Mouse (Mus musculus): ENCODE results near the gene Zfp184. TPM values are rescaled to one million over a fixed set of nuclear protein-coding genes. Genes with fewer than 3 reads are reported as not detected.

Gene Zfp184
- polyA plus RNA-seq, 1 experiment from 2014 or later, result 23.2 TPM

DNA sequence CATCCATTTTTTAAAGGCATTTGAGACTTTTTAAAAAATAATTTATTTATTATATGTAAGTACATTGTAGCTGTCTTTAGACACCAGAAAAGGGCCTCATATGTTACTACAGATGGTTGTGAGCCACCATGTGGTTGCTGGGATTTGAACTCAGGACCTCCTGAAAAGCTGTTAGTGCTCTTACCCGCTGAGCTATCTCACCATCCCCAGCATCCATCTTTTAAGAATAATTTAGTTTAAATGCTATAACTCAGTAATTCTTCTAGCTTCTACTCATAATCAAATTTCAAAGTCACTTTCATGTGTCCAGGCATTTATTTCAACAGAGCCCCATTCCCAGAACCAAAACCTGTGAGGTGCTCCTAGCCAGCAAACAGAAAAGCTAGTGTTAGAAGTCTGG lies 1.2 kb upstream of the Zfp184 start:
- 80% methylated on average over 1 of the region's 1 CpGs for WGBS
- Histone ChIP-seq H3K27ac (no peak overlapping the region), H3K4me2 (no peak overlapping the region), H3K27me3 (no peaks in the 10 kb centered on the region), H3K9me3 (no peaks in the 10 kb centered on the region), H3K4me1 (replicated peaks) (peaks cover 13% of the 10 kb centered on the region), H3K9ac (replicated peaks) (no peak overlapping the region), H3K4me3 (replicated peaks) (no peak overlapping the region), H3K36me3 (peaks cover 5% of the 10 kb centered on the region; the same call in 1 of the 2 replicates)
- no peak for ATAC-seq (ENCODE audit: insufficient number of reproducible peaks, insufficient read depth, low FRiP score, low TSS enrichment, low read depth)

DNA sequence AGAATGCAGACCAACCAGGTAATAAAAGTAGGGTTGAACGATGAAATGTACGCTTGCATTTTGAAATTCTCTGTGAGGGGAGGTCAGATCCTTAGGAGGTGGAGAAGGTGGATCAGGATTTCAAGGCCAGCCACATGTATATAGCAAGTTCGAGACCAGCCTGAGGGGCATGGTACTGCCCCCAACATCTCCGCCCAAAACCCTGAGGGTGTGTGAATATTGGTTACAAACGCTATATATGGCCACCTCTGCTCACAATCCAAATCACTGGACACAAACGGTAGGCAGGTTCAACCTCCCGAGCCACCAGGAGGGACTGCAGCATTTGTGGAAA lies 335 bp upstream of the Zfp184 start:
- WGBS, result 0% methylated on average over 7 of the region's 7 CpGs
- H3K9ac ChIP-seq (replicated peaks), result 0 out of 2 replicates have a peak overlapping the region, but pooled peaks have one; percentile 76
- no peak for ATAC-seq (ENCODE audit: insufficient number of reproducible peaks, insufficient read depth, low FRiP score, low TSS enrichment, low read depth)

DNA sequence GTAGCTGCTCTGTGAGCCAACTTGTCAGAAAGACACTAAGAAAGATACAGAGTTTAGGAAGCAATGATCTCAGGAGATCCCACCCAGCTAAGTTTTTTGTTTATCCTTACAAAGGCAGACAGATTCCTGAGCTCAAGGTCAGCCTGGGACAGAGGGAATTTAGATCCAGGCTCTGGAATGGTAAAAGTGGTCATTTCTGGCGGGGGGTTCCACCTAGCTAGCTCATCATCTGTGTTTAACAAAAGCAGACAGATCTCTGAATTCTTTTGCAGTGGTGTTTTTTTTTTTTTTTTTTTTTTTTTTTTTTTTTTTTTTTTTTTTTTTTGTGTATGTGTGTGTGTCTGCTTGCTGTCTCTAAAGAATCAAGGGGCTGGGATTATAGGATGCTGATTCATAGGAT lies 24.4 kb downstream of the Zfp184 start:
- ATAC-seq (ENCODE audit: insufficient number of reproducible peaks, insufficient read depth, low FRiP score, low TSS enrichment, low read depth), result no peak
- H3K9ac ChIP-seq (replicated peaks), result no peak overlapping the region
- peaks cover under 1% of the 10 kb centered on the region; the same call in 1 of the 2 replicates for H3K36me3 ChIP-seq
- H3K9me3 ChIP-seq, result no peaks in the 10 kb centered on the region
- no peak overlapping the region for H3K4me2 ChIP-seq
- no peaks in the 10 kb centered on the region for H3K4me1 ChIP-seq (replicated peaks)
- no peaks in the 10 kb centered on the region for H3K27me3 ChIP-seq
- H3K27ac ChIP-seq, result no peak overlapping the region
- H3K4me3 ChIP-seq (replicated peaks), result no peak overlapping the region
- WGBS, result 55% methylated on average over 1 of the region's 1 CpGs

More for the DNA sequence above, 335 bp upstream of the Zfp184 start:
- peak overlapping the region; percentile 67 for H3K4me3 ChIP-seq (replicated peaks)
- no peaks in the 10 kb centered on the region for H3K27me3 ChIP-seq
- H3K9me3 ChIP-seq, result no peaks in the 10 kb centered on the region
- H3K27ac ChIP-seq, result no peak overlapping the region; the same call in 1 of the 2 replicates
- peaks cover 14% of the 10 kb centered on the region for H3K36me3 ChIP-seq
- peaks cover 13% of the 10 kb centered on the region for H3K4me1 ChIP-seq (replicated peaks)
- H3K4me2 ChIP-seq, result peak overlapping the region; percentile 73

DNA sequence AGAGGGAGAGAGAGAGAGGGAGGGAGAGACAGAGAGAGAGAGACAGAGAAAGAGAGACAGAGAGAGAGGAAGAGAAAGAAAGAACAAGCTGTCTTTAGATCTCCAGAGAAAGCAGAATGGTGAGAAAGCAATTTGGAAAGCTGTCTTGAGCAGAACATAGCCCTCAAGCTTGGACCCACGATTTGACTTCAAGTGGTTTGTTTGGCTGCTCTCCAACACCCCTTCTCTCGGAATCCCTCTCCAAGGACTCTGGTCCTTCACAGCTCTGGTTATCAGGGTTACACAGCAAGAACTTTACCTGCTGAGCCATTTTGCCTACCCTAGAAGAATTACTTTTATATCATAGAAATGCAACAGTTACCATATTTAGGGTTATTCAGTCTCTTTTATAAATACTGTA lies 24.9 kb downstream of the Zfp184 start:
- no peaks in the 10 kb centered on the region for H3K9me3 ChIP-seq

DNA sequence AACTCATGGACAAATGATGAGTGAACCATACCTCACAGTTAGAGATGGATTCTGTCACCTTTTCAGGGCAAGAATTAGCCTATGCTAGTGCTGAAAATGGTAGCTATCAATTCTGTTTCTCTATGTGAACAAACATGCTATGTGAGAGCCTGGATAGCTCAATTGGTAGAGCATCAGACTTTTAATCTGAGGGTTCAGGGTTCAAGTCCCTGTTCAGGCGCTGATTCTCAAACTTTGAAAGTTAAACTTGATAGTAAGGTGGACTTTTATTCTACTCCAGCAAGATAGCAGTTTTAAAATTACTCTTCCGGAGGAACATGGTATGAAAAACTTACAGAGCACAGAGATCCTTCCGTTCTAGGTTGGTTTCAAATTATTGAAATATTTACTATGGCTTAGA lies 26.7 kb downstream of the Zfp184 start:
- Histone ChIP-seq H3K27me3 (no peaks in the 10 kb centered on the region), H3K4me1 (replicated peaks) (no peaks in the 10 kb centered on the region), H3K4me3 (replicated peaks) (no peak overlapping the region), H3K27ac (no peak overlapping the region), H3K4me2 (no peak overlapping the region), H3K9ac (replicated peaks) (no peak overlapping the region), H3K36me3 (no peaks in the 10 kb centered on the region), H3K9me3 (no peaks in the 10 kb centered on the region)
- no peak for ATAC-seq (ENCODE audit: insufficient number of reproducible peaks, insufficient read depth, low FRiP score, low TSS enrichment, low read depth)
- 41% methylated on average over 3 of the region's 3 CpGs for WGBS

More for the DNA sequence above, 24.9 kb downstream of the Zfp184 start:
- Histone ChIP-seq H3K27me3 (no peaks in the 10 kb centered on the region), H3K4me1 (replicated peaks) (no peaks in the 10 kb centered on the region), H3K9ac (replicated peaks) (no peak overlapping the region), H3K4me3 (replicated peaks) (no peak overlapping the region), H3K4me2 (no peak overlapping the region), H3K36me3 (no peaks in the 10 kb centered on the region), H3K27ac (no peak overlapping the region)
- ATAC-seq (ENCODE audit: insufficient number of reproducible peaks, insufficient read depth, low FRiP score, low TSS enrichment, low read depth), result no peak
- 51% methylated on average over 2 of the region's 2 CpGs for WGBS

DNA sequence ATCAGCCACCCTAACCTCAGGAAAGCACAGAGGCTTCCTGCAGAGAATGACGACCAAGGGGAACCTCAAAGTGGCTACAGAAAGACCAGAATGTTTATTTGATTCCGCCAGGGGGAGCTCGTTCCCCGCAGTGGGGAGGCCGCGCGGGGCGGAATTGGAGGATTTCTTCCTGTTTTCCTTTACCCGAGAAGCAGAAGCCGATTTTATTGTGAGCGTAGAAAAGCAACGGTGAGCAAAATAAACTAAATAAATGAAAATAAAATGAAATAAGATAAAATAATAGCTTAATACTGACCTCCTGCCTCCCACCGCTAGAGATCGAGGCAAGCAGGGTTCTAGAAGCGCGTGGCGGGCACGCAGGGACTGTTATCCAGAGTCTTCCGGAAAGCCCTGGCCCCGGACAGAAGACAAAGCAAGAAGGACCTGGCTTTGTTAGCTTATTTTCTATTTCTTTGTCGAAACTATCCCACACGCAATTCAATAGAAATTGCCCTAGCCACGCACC lies 29.4 kb downstream of the Zfp184 start:
- under 1% methylated on average over 23 of the region's 23 CpGs for WGBS
- Histone ChIP-seq H3K36me3 (no peaks in the 10 kb centered on the region), H3K4me3 (replicated peaks) (peak overlapping the region; percentile 57)

DNA sequence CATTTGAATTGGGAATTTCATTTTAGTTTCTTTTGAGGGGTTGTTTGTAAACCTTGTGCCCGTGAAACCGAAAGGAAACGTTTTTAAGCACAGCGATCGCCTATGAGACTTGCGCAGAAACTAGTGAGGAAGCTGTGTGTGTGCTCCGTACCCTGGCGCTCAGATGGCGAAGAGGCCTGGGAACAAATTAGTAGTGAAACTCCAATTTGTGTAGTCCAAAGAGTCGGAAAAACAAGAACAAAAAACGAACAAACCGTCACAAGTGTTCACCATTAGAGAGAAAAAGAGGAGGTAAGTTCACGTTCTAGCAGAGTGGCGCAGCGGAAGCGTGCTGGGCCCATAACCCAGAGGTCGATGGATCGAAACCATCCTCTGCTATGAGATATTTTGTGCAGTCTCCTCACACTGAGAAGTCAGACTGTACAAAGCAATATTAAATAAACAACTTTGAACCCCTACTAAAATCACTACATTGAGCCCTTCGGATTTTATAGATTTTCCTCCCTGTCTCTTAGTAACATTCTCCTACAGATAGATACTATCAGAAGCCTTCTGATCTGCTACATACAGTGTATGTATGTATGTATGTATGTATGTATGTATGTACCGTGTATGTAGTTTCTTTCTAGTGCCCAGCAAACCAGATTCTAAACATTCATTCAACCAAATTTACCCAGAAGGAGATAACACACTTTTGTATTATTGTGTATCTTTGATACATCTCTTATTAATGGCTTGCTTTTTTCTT lies 30.0 kb downstream of the Zfp184 start:
- Histone ChIP-seq H3K9me3 (no peaks in the 10 kb centered on the region), H3K4me3 (replicated peaks) (peak overlapping the region; percentile 57), H3K36me3 (no peaks in the 10 kb centered on the region), H3K4me1 (replicated peaks) (no peaks in the 10 kb centered on the region), H3K27ac (peak overlapping the region; percentile 92), H3K9ac (replicated peaks) (peak overlapping the region; percentile 73), H3K27me3 (peaks cover 6% of the 10 kb centered on the region), H3K4me2 (peak overlapping the region; percentile 42)
- peak; percentile 86 for ATAC-seq (ENCODE audit: insufficient number of reproducible peaks, insufficient read depth, low FRiP score, low TSS enrichment, low read depth)
- 4% methylated on average over 20 of the region's 20 CpGs for WGBS

More for the DNA sequence above, 29.4 kb downstream of the Zfp184 start:
- Histone ChIP-seq H3K27ac (peak overlapping the region; percentile 92), H3K9ac (replicated peaks) (peak overlapping the region; percentile 73), H3K4me1 (replicated peaks) (no peaks in the 10 kb centered on the region), H3K27me3 (peaks cover 3% of the 10 kb centered on the region), H3K9me3 (no peaks in the 10 kb centered on the region), H3K4me2 (peak overlapping the region; percentile 42)
- 0 out of 2 replicates have a peak, but pooled peaks have one; percentile 80 for ATAC-seq (ENCODE audit: insufficient number of reproducible peaks, insufficient read depth, low FRiP score, low TSS enrichment, low read depth)

DNA sequence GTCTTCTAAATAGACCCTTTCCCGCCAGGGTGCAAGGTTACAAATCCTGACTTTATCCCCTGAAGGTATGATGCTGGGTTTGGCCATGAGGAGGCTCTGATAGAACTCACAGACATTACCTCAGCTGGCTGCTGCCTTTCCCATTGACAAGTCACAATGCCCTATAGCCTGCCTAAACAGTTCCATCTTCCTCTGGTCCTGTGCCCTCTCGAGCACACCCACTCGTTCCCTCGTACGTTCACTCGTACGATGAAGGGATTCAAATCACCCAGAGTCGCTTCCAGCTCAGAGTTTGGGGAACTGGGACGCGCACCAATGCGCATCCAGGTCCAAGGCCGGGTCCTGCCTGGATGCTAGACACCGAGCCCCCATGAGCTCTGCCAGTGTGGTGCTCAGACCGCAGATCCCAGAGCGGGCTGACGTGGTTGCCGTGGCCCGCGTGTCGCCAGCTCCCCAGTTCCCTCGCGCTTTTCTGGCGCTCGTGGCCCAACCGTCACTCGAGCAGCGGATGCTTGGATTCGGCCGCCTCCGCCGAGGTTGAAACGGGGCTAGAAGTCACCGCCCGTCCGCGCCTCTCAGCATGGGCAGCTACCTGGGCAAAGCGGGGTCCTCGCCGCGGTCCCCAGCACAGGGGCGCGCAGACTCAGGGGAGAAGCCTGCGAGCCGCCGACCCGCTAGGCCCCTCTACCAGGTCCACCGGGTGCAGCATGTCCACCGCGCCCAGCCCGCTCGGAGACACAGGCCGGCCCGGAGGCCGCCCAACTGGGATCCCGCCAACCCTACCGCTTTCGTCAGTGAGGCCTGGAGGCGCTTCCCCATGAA lies 36.3 kb downstream of the Zfp184 start, which contains the start of gene Pom121l2:
TSS of gene Pom121l2 (plus strand) at position 214 of the 822 bp plus-strand sequence.
- H3K27ac ChIP-seq, result no peak within 1 kb of the TSS
- peaks cover 8% of the 10 kb centered on the region for H3K4me1 ChIP-seq (replicated peaks)
- H3K9ac ChIP-seq (replicated peaks), result peak within 1 kb of the TSS; percentile 73
- no peaks in the 10 kb centered on the region for H3K9me3 ChIP-seq
- WGBS, result under 1% methylated on average over 58 of the region's 58 CpGs
- ATAC-seq (ENCODE audit: insufficient number of reproducible peaks, insufficient read depth, low FRiP score, low TSS enrichment, low read depth), result peak; percentile 66
- H3K4me2 ChIP-seq, result peak within 1 kb of the TSS; percentile 90
- H3K4me3 ChIP-seq (replicated peaks), result peak within 1 kb of the TSS; percentile 56
- H3K36me3 ChIP-seq, result no peaks in the 10 kb centered on the region
- H3K27me3 ChIP-seq, result peaks cover 55% of the 10 kb centered on the region

DNA sequence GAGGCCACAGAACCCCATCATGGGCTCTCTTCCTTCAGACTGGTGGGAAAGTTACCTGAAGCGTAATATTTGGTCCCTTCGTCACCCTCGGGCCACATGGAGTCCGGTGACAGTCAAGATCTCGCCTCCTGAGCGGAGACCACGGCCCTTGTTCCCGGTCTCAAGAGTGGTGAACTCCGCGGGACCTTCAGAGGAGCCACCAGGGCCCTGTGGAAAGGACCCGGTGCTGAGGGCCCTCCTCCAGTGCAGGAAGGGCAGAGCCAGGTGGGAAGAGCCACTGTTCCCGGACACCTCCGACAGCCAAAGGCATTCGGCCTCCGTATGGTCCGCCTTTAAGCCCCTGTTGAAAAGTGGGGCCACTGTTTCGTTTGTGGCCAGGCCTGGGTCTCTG lies 36.9 kb downstream of the Zfp184 start:
- Histone ChIP-seq H3K27ac (no peak overlapping the region), H3K4me2 (peak overlapping the region; percentile 90), H3K9ac (replicated peaks) (peak overlapping the region; percentile 73), H3K9me3 (no peaks in the 10 kb centered on the region), H3K4me3 (replicated peaks) (peak overlapping the region; percentile 56), H3K27me3 (peaks cover 59% of the 10 kb centered on the region), H3K4me1 (replicated peaks) (peaks cover 8% of the 10 kb centered on the region), H3K36me3 (no peaks in the 10 kb centered on the region)
- 5% methylated on average over 17 of the region's 17 CpGs for WGBS
- peak; percentile 31; the same call in 1 of the 2 replicates for ATAC-seq (ENCODE audit: insufficient number of reproducible peaks, insufficient read depth, low FRiP score, low TSS enrichment, low read depth)

DNA sequence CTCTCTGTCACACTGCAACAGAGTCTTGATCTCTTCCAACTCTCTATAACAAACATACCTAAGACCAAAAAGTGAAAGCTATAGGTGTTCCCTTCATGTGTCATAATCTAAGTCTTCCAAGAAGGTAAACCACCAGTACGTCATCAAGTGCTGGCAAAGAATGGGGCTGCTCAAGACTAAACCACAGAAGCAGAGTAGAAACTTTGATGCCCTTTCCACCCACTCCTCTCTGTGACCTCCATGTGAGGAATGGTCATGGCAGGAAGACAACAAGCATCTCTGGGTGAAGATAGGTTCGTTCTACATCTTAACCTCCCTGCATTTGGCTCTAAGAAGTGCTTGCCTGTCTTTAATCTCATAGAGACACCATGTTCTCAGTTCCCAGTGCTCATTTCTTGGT lies 39.6 kb downstream of the Zfp184 start:
- no peaks in the 10 kb centered on the region for H3K9me3 ChIP-seq
- peaks cover 56% of the 10 kb centered on the region for H3K27me3 ChIP-seq
- WGBS, result 66% methylated on average over 2 of the region's 2 CpGs
- H3K27ac ChIP-seq, result no peak overlapping the region
- H3K4me2 ChIP-seq, result no peak overlapping the region
- peaks cover 8% of the 10 kb centered on the region for H3K4me1 ChIP-seq (replicated peaks)
- no peak for ATAC-seq (ENCODE audit: insufficient number of reproducible peaks, insufficient read depth, low FRiP score, low TSS enrichment, low read depth)
- no peak overlapping the region for H3K4me3 ChIP-seq (replicated peaks)
- H3K9ac ChIP-seq (replicated peaks), result no peak overlapping the region
- H3K36me3 ChIP-seq, result no peaks in the 10 kb centered on the region

DNA sequence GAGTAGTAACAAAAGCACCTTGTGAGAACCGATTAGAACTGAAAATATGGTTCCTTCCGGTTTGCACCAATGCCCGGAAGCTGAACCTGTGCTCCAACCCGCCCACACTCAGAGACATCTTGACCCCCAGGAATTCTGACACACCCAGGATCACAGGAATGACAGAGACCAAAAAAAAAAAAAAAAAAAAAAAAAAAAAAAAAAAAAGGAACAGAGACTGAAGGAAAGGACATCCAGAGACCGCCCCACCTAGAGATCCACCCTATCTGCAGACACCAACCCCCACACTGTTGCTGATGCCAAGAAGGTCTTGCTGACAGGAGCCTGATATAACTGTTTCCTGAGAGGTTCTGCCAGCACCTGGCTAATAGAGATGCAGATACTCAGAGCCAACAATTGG lies 47.7 kb downstream of the Zfp184 start:
- H3K27ac ChIP-seq, result no peak overlapping the region
- no peak overlapping the region for H3K4me3 ChIP-seq (replicated peaks)
- no peak for ATAC-seq (ENCODE audit: insufficient number of reproducible peaks, insufficient read depth, low FRiP score, low TSS enrichment, low read depth)
- H3K27me3 ChIP-seq, result peaks cover 37% of the 10 kb centered on the region
- WGBS, result 82% methylated on average over 5 of the region's 5 CpGs
- no peak overlapping the region for H3K4me2 ChIP-seq
- H3K9me3 ChIP-seq, result no peaks in the 10 kb centered on the region; the same call in 1 of the 2 replicates
- peaks cover 16% of the 10 kb centered on the region; the same call in 1 of the 2 replicates for H3K4me1 ChIP-seq (replicated peaks)
- no peaks in the 10 kb centered on the region for H3K36me3 ChIP-seq
- H3K9ac ChIP-seq (replicated peaks), result no peak overlapping the region
